Mouse (Mus musculus) thymus, adult 2 months (tissue): ENCODE measurements at regions not wholly inside any gene's neighbourhood (a gene's known extent, or its start where the extent isn't known, plus 50 kb on each side); places are given as distances from the start of the nearest gene placed in this dataset.

Source experiments
- DNase-seq: peaks from one replicate; pipeline ENCODE4 v3.0.0; 2021
- H3K27ac ChIP-seq: fragments of 200-500 bp; 2 replicates; pipeline ENCODE4 v1.5.1; 2012; ENCODE audit warnings: low read length, control low read depth; ENCODE audit not compliant: control insufficient read depth, insufficient read depth
- H3K27me3 ChIP-seq: fragments of 200-500 bp; 2 replicates; pipeline ENCODE4 v1.6.1; 2012; ENCODE audit warnings: mild to moderate bottlenecking, low read length, moderate library complexity, mixed read lengths; ENCODE audit not compliant: control insufficient read depth, insufficient read depth
- H3K36me3 ChIP-seq: fragments of 200-500 bp; 2 replicates; pipeline ENCODE4 v1.6.1; 2012; ENCODE audit warnings: mild to moderate bottlenecking, low read length, moderate library complexity; ENCODE audit not compliant: control insufficient read depth, insufficient read depth
- H3K4me1 ChIP-seq: fragments of 200-500 bp; replicated peaks from 2 replicates; pipeline ENCODE4 v1.6.1; 2012; ENCODE audit warnings: low read length; ENCODE audit not compliant: control insufficient read depth, insufficient read depth
- H3K4me3 ChIP-seq: fragments of 200-500 bp; 2 replicates; pipeline ENCODE4 v1.5.1; 2012; ENCODE audit warnings: mild to moderate bottlenecking, low read length, control low read depth, moderate library complexity; ENCODE audit not compliant: control insufficient read depth, insufficient read depth
- CTCF ChIP-seq: fragments of 200-500 bp; IDR thresholded peaks from 2 replicates; pipeline ENCODE4 v1.5.1; 2012; ENCODE audit warnings: mild to moderate bottlenecking, control low read depth, low read length, moderate library complexity, borderline replicate concordance; ENCODE audit not compliant: control insufficient read depth, poor library complexity, insufficient read depth; ENCODE audit errors: extremely low read depth
- POLR2A ChIP-seq: fragments of 200-500 bp; IDR thresholded peaks from 2 replicates; pipeline ENCODE4 v1.6.1; 2012; ENCODE audit warnings: mild to moderate bottlenecking, low read length, control low read depth, moderate library complexity; ENCODE audit not compliant: control insufficient read depth, poor library complexity, insufficient read depth; ENCODE audit errors: extremely low read depth
- WGBS: fragments of 180-500 bp; shearing (Covaris S2); methylation state at CpG from one replicate; pipeline ENCODE4 v1.1.7; 2018; 5-methylcytosine and 5-hydroxymethylcytosine counted together

DNA sequence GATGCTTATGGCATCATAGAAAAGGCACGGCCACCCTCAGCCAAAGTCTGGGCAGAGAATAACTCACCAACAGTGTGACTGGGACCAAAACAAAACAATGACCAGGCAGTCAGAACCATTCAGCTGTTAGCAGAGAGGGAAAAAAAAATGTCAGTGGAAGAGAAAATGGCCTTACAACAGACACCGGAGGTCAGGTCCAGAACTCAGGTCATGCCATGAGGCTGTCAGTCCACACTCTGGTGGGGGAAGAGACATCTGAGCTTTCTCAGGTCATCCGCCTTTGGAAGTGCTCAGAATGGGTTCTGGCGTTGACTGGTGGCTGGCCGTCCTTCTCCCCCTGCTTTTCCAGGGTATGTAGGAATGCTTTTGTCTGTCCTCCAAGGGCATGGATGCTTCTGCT, 162.6 kb upstream of the Ncam1 start:
- 86% methylated on average over 5 of the region's 5 CpGs for WGBS

GRCm38 (mm10) chr9:49959987-49960386, 161.3 kb upstream of the Ncam1 start:
- H3K4me3 ChIP-seq, result no peak overlapping the region
- H3K27me3 ChIP-seq, result no peaks in the 10 kb centered on the region
- WGBS, result 82% methylated on average over 10 of the region's 10 CpGs
- TF ChIP-seq POLR2A (no peak), CTCF (no peak)
- H3K36me3 ChIP-seq, result no peaks in the 10 kb centered on the region
- H3K4me1 ChIP-seq, result no peaks in the 10 kb centered on the region
- H3K27ac ChIP-seq, result no peak overlapping the region
- DNase-seq, result no peak

More for the DNA sequence above, 162.6 kb upstream of the Ncam1 start:
- Histone ChIP-seq H3K27me3 (no peaks in the 10 kb centered on the region), H3K36me3 (no peaks in the 10 kb centered on the region), H3K4me1 (no peaks in the 10 kb centered on the region), H3K4me3 (no peak overlapping the region), H3K27ac (no peak overlapping the region)
- no peak for DNase-seq
- no peak for TF ChIP-seq CTCF
- no peak for TF ChIP-seq POLR2A

- TF ChIP-seq POLR2A (no peak), CTCF (no peak)
- no peak for DNase-seq
- 86% methylated on average over 3 of the region's 3 CpGs for WGBS
Observed at GRCm38 (mm10) chr9:49958890-49959289, 160.2 kb upstream of the Ncam1 start.

GRCm38 (mm10) chr9:49954601-49955000, 155.9 kb upstream of the Ncam1 start:
- H3K4me3 ChIP-seq, result no peak overlapping the region
- WGBS, result 50% methylated on average over 3 of the region's 3 CpGs
- H3K27me3 ChIP-seq, result no peaks in the 10 kb centered on the region
- TF ChIP-seq CTCF, result no peak
- TF ChIP-seq POLR2A, result no peak
- no peak for DNase-seq
- no peaks in the 10 kb centered on the region for H3K4me1 ChIP-seq
- H3K36me3 ChIP-seq, result no peaks in the 10 kb centered on the region
- H3K27ac ChIP-seq, result no peak overlapping the region

More at GRCm38 (mm10) chr9:49958890-49959289, 160.2 kb upstream of the Ncam1 start:
- Histone ChIP-seq H3K27me3 (no peaks in the 10 kb centered on the region), H3K36me3 (no peaks in the 10 kb centered on the region), H3K27ac (no peak overlapping the region), H3K4me3 (no peak overlapping the region), H3K4me1 (no peaks in the 10 kb centered on the region)

- Histone ChIP-seq H3K4me3 (no peak overlapping the region), H3K27me3 (no peaks in the 10 kb centered on the region), H3K4me1 (no peaks in the 10 kb centered on the region), H3K36me3 (no peaks in the 10 kb centered on the region), H3K27ac (no peak overlapping the region)
- TF ChIP-seq CTCF, result no peak
- TF ChIP-seq POLR2A, result no peak
- no peak for DNase-seq
- WGBS, result 79% methylated on average over 5 of the region's 5 CpGs
Observed at GRCm38 (mm10) chr9:49950321-49950720, 151.6 kb upstream of the Ncam1 start.

DNA sequence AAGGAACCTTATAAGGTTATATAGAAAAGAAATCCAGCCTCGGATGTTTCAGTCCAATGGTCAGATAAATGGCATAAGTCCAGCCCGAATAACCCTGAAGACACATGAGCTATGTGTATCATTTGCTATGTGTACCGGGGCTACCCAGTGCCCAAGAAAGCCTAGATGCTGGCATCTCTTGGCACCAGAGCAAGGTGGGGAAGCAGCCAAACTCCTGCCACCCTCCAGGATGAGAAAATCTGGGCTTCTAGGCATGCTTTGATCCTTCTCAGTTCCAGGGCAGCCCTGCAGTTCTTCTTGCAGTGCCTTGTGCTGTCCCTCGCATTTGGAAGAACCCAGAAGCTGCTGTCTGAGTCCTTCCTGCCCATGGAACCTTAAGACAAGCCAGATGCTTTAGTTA, 149.8 kb upstream of the Ncam1 start:
- no peaks in the 10 kb centered on the region for H3K27me3 ChIP-seq
- DNase-seq, result no peak
- no peaks in the 10 kb centered on the region for H3K36me3 ChIP-seq
- H3K4me3 ChIP-seq, result no peak overlapping the region
- no peaks in the 10 kb centered on the region for H3K4me1 ChIP-seq
- TF ChIP-seq POLR2A, result no peak
- TF ChIP-seq CTCF, result no peak
- WGBS, result 94% methylated on average over 4 of the region's 4 CpGs
- H3K27ac ChIP-seq, result no peak overlapping the region

DNA sequence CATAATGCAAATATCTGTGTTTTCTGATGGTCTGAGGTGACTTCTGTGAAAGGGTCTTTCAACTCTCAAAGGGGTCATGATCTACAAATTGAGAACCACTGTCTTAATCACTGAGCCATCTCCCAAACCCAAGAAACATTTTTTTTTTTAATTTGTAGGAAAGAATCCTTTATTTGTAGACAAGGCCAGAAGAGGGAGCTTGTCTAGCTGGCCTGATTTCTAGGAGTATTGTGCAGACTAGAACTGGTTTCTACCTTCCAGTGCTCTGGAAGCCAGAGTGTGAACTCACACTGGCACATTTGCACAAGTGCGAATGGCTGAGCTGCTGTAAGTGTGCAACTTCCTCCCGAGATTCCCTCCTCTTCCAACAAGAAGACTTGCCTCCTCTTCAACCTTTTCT, 148.1 kb upstream of the Ncam1 start:
- no peaks in the 10 kb centered on the region for H3K4me1 ChIP-seq
- no peak for DNase-seq
- TF ChIP-seq CTCF (no peak), POLR2A (no peak)
- no peaks in the 10 kb centered on the region for H3K36me3 ChIP-seq
- H3K27me3 ChIP-seq, result no peaks in the 10 kb centered on the region
- 69% methylated on average over 2 of the region's 2 CpGs for WGBS
- no peak overlapping the region for H3K4me3 ChIP-seq
- no peak overlapping the region for H3K27ac ChIP-seq
